In genomic region chr4:120680953-120681352, GRCm38 (mm10) we compare ENCODE assay signal across 8 mouse cellular contexts. TPM values are rescaled to one million over a fixed set of nuclear protein-coding genes. Genes with fewer than 3 reads are reported as not detected.
A peak's percentile ranks its signal among the peaks of the same experiment; 100 is the strongest.
DNase-seq lines count a peak whose midpoint lies in the region; ATAC-seq and TF ChIP-seq lines count a peak whose summit lies in the region.
"Had no signal": no experiment of that assay in that cellular context is flagged by ENCODE, and none has a peak within 500 bp of the region (broad histone marks: within the 10 kb centered on the region; RNA-seq: fewer than 3 reads in every experiment).

No protein-coding gene starts in this region.

- peak; percentile 59 for DNase-seq in MEL (ENCODE audit: low read depth, low spot score)
- no peak for DNase-seq in right cerebral cortex, postnatal 25 days

- H3K4me1 ChIP-seq in hindbrain, embryonic 16.5 days (ENCODE audit: control insufficient read depth, insufficient read depth, low read depth, low read length), result no peaks in the 10 kb centered on the region
- H3K4me1 ChIP-seq in hindbrain, embryonic 13.5 days (replicated peaks), result no peaks in the 10 kb centered on the region
- peaks cover under 1 to 13% of the 10 kb centered on the region in 2 experiments; a peak in 3 of 4 replicates for H3K4me1 ChIP-seq in MEL (ENCODE audit: control insufficient read depth in 1 of 2, insufficient read depth in 2 of 2, low read length in 2 of 2)
- H3K4me1 ChIP-seq: limb, embryonic 13.5 days had no signal

- H3ac ChIP-seq in C2C12 (ENCODE audit: control insufficient read depth, insufficient read length, low read depth), result no peak overlapping the region

- TF ChIP-seq CTCF in C2C12 (IDR thresholded peaks at IDR 0.05; ENCODE audit: control insufficient read depth, insufficient read depth, insufficient read length), result peak; percentile 52
- TF ChIP-seq CTCF in MEL (IDR thresholded peaks at IDR 0.05 in 2 of 3, conservative IDR thresholded peaks at IDR 0.05 in 1 of 3; ENCODE audit: control insufficient read depth in 1 of 3, insufficient read depth in 1 of 3, low read depth in 2 of 3, low read length in 3 of 3, poor library complexity in 1 of 3, severe bottlenecking in 1 of 3), result peak; percentile 70 to 77 (median 74)

- no peak for TF ChIP-seq EP300 in MEL (IDR thresholded peaks at IDR 0.05; ENCODE audit: low read depth in 1 of 2, low read length in 2 of 2)

- WGBS in hindbrain, embryonic 16.5 days, result 63% methylated on average over 7 of the region's 7 CpGs
- WGBS in hindbrain, embryonic 13.5 days, result 58% methylated on average over 7 of the region's 7 CpGs

- no peak overlapping the region for H3K4me2 ChIP-seq in hindbrain, embryonic 16.5 days (ENCODE audit: low read length)
- no peak overlapping the region for H3K4me2 ChIP-seq in hindbrain, embryonic 13.5 days
- H3K4me2 ChIP-seq: limb, embryonic 13.5 days had no signal

- peak; percentile 57 for TF ChIP-seq RAD21 in MEL (IDR thresholded peaks at IDR 0.05; ENCODE audit: low read depth, low read length)

- H3K36me3 ChIP-seq in hindbrain, embryonic 16.5 days (ENCODE audit: control insufficient read depth, insufficient read depth, low read length), result no peaks in the 10 kb centered on the region
- H3K36me3 ChIP-seq in hindbrain, embryonic 13.5 days, result no peaks in the 10 kb centered on the region
- H3K36me3 ChIP-seq in C2C12 (ENCODE audit: control insufficient read depth, insufficient read depth) (no peaks in the 10 kb centered on the region), MEL (ENCODE audit: control insufficient read depth in 1 of 2, insufficient read depth in 2 of 2, low read length in 2 of 2) (peaks cover 0 to 3% of the 10 kb centered on the region in 2 experiments; a peak in 2 of 4 replicates)
- H3K36me3 ChIP-seq: limb, embryonic 13.5 days had no signal

- 0 out of 2 replicates have a peak, but pooled peaks have one; percentile 17 for ATAC-seq in hindbrain, embryonic 16.5 days
- no peak for ATAC-seq in hindbrain, embryonic 13.5 days (ENCODE audit: low FRiP score)
- peak; percentile 67 for ATAC-seq in erythroblast, adult 5-6 weeks (replicated peaks; ENCODE audit: low FRiP score, poor library complexity, severe bottlenecking)
- peak; percentile 54; the same call in 1 of the 2 replicates for ATAC-seq in megakaryocyte, adult 5-6 weeks (ENCODE audit: poor library complexity, severe bottlenecking)

- no peaks in the 10 kb centered on the region for H3K9me3 ChIP-seq in hindbrain, embryonic 16.5 days (ENCODE audit: control insufficient read depth, low read length)
- no peaks in the 10 kb centered on the region for H3K9me3 ChIP-seq in hindbrain, embryonic 13.5 days
- no peaks in the 10 kb centered on the region for H3K9me3 ChIP-seq in MEL (replicated peaks; ENCODE audit: insufficient read depth, low read length)
- H3K9me3 ChIP-seq: limb, embryonic 13.5 days had no signal

- no peak overlapping the region for H3K27ac ChIP-seq in hindbrain, embryonic 16.5 days (ENCODE audit: low read depth, low read length)
- H3K27ac ChIP-seq in hindbrain, embryonic 13.5 days, result no peak overlapping the region
- H3K27ac ChIP-seq in MEL (ENCODE audit: control insufficient read depth, low read depth, low read length), result no peak overlapping the region
- H3K27ac ChIP-seq: limb, embryonic 13.5 days had no signal

- H3K27me3 ChIP-seq in hindbrain, embryonic 16.5 days (replicated peaks; ENCODE audit: control insufficient read depth, insufficient read depth, low read length), result no peaks in the 10 kb centered on the region
- no peaks in the 10 kb centered on the region for H3K27me3 ChIP-seq in hindbrain, embryonic 13.5 days
- H3K27me3 ChIP-seq in C2C12 (ENCODE audit: control insufficient read depth, insufficient read depth, insufficient read length) (no peaks in the 10 kb centered on the region), MEL (ENCODE audit: control insufficient read depth in 1 of 2, insufficient read depth in 2 of 2, low read length in 2 of 2) (no peaks in the 10 kb centered on the region)
- H3K27me3 ChIP-seq: limb, embryonic 13.5 days had no signal

- no peaks in the 10 kb centered on the region for H3K79me3 ChIP-seq in C2C12 (ENCODE audit: low read depth)

- H3K4me3 ChIP-seq in hindbrain, embryonic 16.5 days (ENCODE audit: low read length), result no peak overlapping the region
- no peak overlapping the region for H3K4me3 ChIP-seq in hindbrain, embryonic 13.5 days
- H3K4me3 ChIP-seq in C2C12 (ENCODE audit: insufficient read depth, poor library complexity, severe bottlenecking), result no peak overlapping the region
- no peak overlapping the region for H3K4me3 ChIP-seq in MEL (ENCODE audit: control insufficient read depth in 1 of 2, insufficient read depth in 1 of 2, low read depth in 2 of 2, low read length in 2 of 2)
- H3K4me3 ChIP-seq: limb, embryonic 13.5 days had no signal

- no peak for TF ChIP-seq POLR2A in MEL (IDR thresholded peaks at IDR 0.05; ENCODE audit: control insufficient read depth in 1 of 2, insufficient read depth in 1 of 2, low read depth in 1 of 2, low read length in 2 of 2, poor library complexity in 1 of 2)

- no peak overlapping the region for H3K9ac ChIP-seq in hindbrain, embryonic 16.5 days (ENCODE audit: low read depth, low read length)
- H3K9ac ChIP-seq in hindbrain, embryonic 13.5 days, result no peak overlapping the region
- H3K9ac ChIP-seq in MEL (ENCODE audit: control insufficient read depth, low read depth, low read length, poor library complexity, severe bottlenecking), result no peak overlapping the region
- H3K9ac ChIP-seq: limb, embryonic 13.5 days had no signal

- H3K79me2 ChIP-seq in C2C12 (ENCODE audit: control insufficient read depth, insufficient read depth), result no peaks in the 10 kb centered on the region
- no peaks in the 10 kb centered on the region for H3K79me2 ChIP-seq in MEL (ENCODE audit: control insufficient read depth, insufficient read depth, low read length, poor library complexity)

TF ChIP-seq in C2C12, 6 proteins besides CTCF, POLR2A, EP300 and RAD21:
- TF ChIP-seq USF1 (IDR thresholded peaks at IDR 0.05; ENCODE audit: low read depth) (no peak), MAX (IDR thresholded peaks at IDR 0.05) (no peak), CEBPB (IDR thresholded peaks at IDR 0.05; ENCODE audit: low read depth) (no peak), MYOD1 (IDR thresholded peaks at IDR 0.05; ENCODE audit: control insufficient read depth, insufficient read length, low read depth) (no peak), FOSL1 (IDR thresholded peaks at IDR 0.05; ENCODE audit: insufficient read depth, low read length, poor library complexity, severe bottlenecking) (no peak), MYOG (IDR thresholded peaks at IDR 0.05; ENCODE audit: control insufficient read depth, extremely low read depth, insufficient read length) (no peak)

TF ChIP-seq in MEL, 35 proteins besides CTCF, POLR2A, EP300 and RAD21:
- no peak for TF ChIP-seq MXI1 (IDR thresholded peaks at IDR 0.05; ENCODE audit: low read depth, low read length)
- no peak for TF ChIP-seq HCFC1 (IDR thresholded peaks at IDR 0.05; ENCODE audit: low read depth, low read length)
- peak; percentile 63 for TF ChIP-seq SMC3 (IDR thresholded peaks at IDR 0.05; ENCODE audit: low read depth, low read length)
- no peak for TF ChIP-seq MAZ (IDR thresholded peaks at IDR 0.05; ENCODE audit: low read depth, low read length)
- no peak for TF ChIP-seq TAL1 (IDR thresholded peaks at IDR 0.05; ENCODE audit: low read length)
- TF ChIP-seq JUND (IDR thresholded peaks at IDR 0.05; ENCODE audit: low read depth, low read length), result no peak
- no peak for TF ChIP-seq KAT2A (conservative IDR thresholded peaks at IDR 0.05; ENCODE audit: low read depth, low read length)

RNA-seq across cellular contexts. Expression of gene Cited4, which starts 14.6 kb away (rescaled TPM):
- polyA plus RNA-seq in hindbrain, embryonic 16.5 days (2015; fragmentation: Nextera tagmentation; extraction: Ambion mirVana), result 1.2 and 2.4 TPM in 2 replicates
- polyA plus RNA-seq in hindbrain, embryonic 13.5 days (2015; fragmentation: Nextera tagmentation; extraction: Ambion mirVana), result 0.61 and 0.93 TPM in 2 replicates
- not detected for polyA plus RNA-seq in C2C12 (2012; fragmentation: generic; extraction: Trizol)
- 18.2 and 23.3 TPM in 2 replicates for total RNA-seq in MEL (2012; rRNA removed)
- 10 to 100 TPM in 1 of 2 experiments, not detected in 1; 58.1 TPM for polyA plus RNA-seq in MEL (2012; ENCODE audit: insufficient read depth in 1 of 2, insufficient read length in 2 of 2, low read depth in 1 of 2, low replicate concordance in 2 of 2, missing spikeins in 1 of 2)
- 1.7 and 2.5 TPM in 2 replicates for total RNA-seq in erythroblast, adult 5-6 weeks (2015; ENCODE audit: low replicate concordance)
- 5.4 and 7.0 TPM in 2 replicates for total RNA-seq in erythroblast, adult 5-6 weeks (2017; ENCODE audit: low replicate concordance)
- 0.65 and 1.1 TPM in 2 replicates for total RNA-seq in megakaryocyte, adult 5-6 weeks (2015)
- 0.33 and 1.6 TPM in 2 replicates for total RNA-seq in megakaryocyte, adult 5-6 weeks (2017)
